Mouse (Mus musculus): Measurements from ENCODE around the gene Ift22.

Ift22 gene

GRCm38 (mm10) chr5:136907991-136908857 is at the start of gene Ift22:
TSS of gene Ift22 (plus strand) at chr5:136908150.
- DNase-seq (ENCODE audit: low read depth), result peak; percentile 84

- DNase-seq (ENCODE audit: low read depth), result no peak
Measured at GRCm38 (mm10) chr5:136861191-136861940, 46.6 kb upstream of the Ift22 start.

GRCm38 (mm10) chr5:136862806-136863205 is 45.1 kb upstream of the Ift22 start:
- DNase-seq (ENCODE audit: low read depth), result no peak

DNA sequence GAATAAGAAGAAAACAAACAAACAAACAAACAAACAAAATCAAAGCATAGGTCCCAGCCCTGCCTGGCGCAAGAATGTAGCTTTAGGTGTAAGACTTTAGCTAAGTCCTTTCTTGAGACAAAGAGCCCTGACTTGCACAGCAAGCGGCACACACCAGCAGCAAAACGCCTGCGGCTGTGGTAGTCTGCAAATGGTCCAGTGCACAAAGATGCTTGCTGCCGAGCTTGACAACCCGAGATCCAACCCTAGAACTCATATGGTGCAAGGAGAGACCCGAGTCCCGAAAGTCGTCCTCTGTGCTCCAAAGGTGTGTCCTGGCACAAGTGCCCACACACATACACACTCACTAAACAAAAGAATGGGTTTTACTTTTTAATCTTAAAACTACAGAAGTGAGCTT is 44.7 kb upstream of the Ift22 start:
- DNase-seq (ENCODE audit: low read depth), result no peak

DNA sequence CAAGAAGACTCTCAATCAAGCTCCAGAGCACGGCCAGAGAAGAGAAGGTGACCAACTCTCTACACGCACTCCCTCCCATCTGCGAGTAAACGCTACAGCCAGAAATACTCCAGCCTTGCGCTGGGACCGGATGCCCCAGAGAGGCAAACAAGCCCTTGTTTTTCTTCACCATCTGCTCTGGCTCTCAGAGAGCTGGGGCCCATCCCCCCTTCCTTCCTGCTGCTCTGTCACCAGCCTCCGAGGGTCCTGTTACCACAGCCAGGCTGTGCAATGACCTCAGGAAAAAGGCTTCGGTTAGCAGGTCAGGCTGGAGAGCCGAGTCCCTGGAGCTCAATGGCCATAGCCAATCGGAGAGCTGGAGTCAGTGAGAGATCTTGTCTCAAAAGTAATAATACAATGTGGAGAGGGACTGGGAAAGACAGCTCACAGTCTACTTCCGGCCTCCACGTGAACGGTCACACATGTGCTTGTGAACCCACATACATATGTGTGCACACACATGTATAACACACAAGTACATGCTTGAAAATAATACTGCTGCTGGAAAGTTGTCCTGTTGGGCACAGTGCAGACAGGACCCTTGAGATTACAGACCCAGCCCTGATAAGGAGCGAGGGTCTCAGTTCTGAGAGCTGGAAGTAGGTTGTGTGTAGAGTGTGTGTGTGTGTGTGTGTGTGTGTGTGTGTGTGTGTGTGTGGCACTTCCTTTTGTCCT is 43.8 kb upstream of the Ift22 start:
- DNase-seq (ENCODE audit: low read depth), result peak; percentile 65

- no peak for DNase-seq (ENCODE audit: low read depth)
Measured at GRCm38 (mm10) chr5:136867706-136868105, 40.2 kb upstream of the Ift22 start.

GRCm38 (mm10) chr5:136869451-136870114 is 38.4 kb upstream of the Ift22 start:
- no peak for DNase-seq (ENCODE audit: low read depth)

GRCm38 (mm10) chr5:136872417-136872816 is 35.5 kb upstream of the Ift22 start:
- DNase-seq (ENCODE audit: low read depth), result no peak

DNA sequence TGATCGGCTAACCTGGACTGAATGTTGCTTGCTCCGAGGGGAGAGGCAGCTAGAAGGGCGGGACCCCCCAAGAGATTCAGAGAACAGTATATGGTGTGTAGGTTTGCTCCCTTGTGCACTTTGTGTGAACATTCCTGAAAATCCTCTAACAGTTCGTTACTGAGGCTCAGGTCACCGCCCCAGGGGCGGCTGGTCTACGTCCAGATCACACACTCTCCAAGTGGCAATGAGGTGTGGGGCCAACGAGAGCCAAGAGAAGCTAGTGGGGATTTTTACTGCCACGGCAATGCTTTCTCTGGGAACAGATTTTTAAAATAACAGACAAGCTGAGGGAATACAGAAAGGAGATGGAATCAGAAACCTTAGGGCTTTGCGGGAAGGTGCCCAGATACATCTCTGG is 33.7 kb upstream of the Ift22 start:
- DNase-seq (ENCODE audit: low read depth), result no peak

DNA sequence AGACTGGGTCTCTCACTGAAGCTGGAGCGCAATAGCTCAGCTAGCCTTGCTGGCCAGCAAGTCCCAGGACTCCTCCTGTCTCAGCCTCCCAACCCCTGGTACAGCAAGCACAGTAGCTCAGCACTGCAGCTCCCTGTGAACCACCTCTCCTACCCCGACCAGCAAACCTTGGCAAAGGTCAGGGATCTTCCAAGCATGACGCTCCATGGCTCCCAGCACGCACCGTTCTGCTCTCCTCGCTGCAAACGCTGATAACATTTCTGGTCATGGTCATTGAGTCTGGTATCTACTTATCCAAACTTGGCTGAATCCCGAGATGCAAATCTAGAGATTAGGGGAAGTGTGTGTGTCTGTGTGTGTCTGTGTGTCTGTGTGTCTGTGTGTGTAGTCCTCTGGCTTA is 27.8 kb upstream of the Ift22 start:
- DNase-seq (ENCODE audit: low read depth), result no peak

GRCm38 (mm10) chr5:136881380-136882009 is 26.5 kb upstream of the Ift22 start:
- DNase-seq (ENCODE audit: low read depth), result peak; percentile 81

DNA sequence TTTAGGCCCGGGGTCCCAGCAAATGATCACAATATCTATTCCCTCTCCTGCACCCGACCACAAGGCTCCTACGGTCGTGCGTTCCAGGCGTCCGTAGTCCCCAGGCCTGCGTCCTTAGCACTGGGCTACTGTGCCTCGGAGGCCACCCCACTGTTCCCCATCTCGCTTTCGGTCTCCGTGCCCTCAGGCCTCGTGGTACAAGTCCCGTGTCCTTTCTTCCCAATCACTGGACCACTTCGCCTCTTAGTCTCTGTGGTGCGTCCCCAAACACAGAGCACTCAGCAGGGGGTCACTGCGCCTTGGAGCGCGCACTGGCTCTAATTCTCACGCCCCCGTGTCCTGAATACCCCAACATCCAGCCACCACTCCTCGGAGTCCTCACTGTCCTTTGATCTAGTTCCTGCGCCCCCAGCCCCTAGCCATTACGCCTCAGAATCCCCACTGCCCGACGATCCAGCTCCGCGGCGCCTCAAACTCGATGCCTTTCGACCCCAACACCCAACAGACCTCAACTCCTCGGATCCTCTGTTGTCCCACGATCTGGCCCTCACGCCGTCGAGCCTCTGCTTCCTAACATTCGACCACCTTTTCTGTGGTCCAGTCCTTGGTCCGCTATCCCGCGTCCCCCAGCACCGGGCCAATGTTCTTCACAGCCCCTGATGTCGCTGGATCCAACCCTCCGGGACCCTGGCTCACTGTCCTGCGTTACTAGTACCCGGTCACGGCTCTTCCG is 25.7 kb upstream of the Ift22 start:
- no peak for DNase-seq (ENCODE audit: low read depth)

- no peak for DNase-seq (ENCODE audit: low read depth)
Measured at GRCm38 (mm10) chr5:136882788-136883439, 25.0 kb upstream of the Ift22 start, which contains the start of gene Col26a1. TSS of gene Col26a1 (minus strand) at chr5:136883209.

GRCm38 (mm10) chr5:136886957-136887356 is 21.0 kb upstream of the Ift22 start:
- no peak for DNase-seq (ENCODE audit: low read depth)

DNA sequence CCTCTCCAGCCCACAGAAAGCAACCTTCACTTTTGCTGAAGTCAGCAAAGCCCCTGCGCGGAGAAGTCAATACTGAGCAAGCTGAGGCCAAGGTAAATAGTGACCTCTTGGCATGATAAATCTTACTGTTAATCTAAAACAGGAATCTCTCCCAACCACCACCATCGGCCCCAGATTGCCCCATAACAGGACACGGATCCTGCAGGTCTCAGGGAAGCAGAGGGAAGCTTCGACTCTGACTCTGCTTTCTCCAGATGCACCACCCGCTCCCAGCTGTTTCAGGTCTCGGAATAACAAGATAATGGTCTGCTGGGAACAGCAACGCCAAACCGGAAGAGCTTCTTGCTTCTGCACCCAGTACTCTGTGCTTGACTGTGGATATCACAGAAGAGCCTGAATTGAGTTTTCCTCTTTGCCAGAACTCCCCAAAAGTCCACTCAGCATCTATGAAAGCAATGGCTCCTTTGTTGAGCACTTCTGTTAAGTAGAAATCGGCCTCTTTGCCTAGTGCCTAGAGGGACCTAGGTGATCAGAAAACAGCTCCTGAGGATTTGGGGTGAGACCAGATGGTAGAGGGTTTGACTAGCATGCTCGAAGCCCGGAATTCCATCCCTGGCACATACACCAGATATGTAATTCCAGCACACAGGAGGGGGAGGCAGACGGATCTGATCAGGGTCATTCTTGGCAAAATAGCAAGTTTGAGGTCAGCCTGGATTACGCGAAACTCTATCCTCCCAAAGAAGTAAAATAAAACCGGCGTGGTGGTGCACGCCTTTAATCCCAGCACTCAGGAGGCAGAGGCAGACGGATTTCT is 19.2 kb upstream of the Ift22 start:
- DNase-seq (ENCODE audit: low read depth), result no peak

DNA sequence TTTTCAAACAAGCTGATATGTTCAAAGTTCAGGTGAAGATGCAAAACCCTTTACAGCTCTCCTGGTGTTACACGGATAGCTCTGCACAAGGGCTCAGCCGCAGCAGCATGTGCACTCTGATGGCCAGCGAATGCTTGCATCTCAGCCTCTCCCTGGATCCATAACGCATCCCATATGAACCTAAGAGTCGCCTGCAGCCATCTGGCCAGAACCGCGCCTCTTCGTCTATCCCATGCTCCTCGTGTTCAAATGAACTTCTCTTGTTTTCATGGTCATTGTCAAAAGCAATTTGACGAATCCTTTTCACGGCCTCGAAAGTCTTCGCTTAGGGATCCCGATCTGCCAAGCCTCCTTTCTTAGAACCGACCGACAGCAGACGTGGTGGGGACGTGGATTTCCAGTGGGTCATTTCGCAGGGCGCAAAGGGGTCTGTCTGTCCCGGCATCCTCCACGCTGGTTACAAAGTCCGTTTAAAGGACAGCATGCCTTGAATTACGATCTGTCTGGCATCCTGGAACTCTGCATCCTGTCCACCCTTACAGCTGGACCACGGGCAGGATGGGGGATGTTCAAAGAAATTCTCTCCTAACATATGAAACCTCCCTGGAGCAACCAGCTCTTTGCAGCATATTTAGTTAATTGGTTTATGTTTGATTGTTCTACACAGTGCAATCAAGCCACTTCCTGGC is 13.0 kb upstream of the Ift22 start:
- DNase-seq (ENCODE audit: low read depth), result no peak

- DNase-seq (ENCODE audit: low read depth), result no peak
Measured at GRCm38 (mm10) chr5:136895529-136895963, 12.4 kb upstream of the Ift22 start.

- no peak for DNase-seq (ENCODE audit: low read depth)
Measured at GRCm38 (mm10) chr5:136904621-136905020, 3.3 kb upstream of the Ift22 start.

GRCm38 (mm10) chr5:136905630-136906029 is 2.3 kb upstream of the Ift22 start:
- DNase-seq (ENCODE audit: low read depth), result peak; percentile 79
